Mouse (Mus musculus) small intestine, adult 2 months (tissue): Measurements from ENCODE around the gene Uchl5. TPM values are rescaled to one million over a fixed set of nuclear protein-coding genes. Genes with fewer than 3 reads are reported as not detected.

ENCODE experiments used
- H3K27ac ChIP-seq: fragments of 200-500 bp; 2 replicates; pipeline ENCODE4 v1.5.1; 2012; ENCODE audit warnings: low read depth, low read length, control low read depth, inconsistent platforms; ENCODE audit not compliant: insufficient read depth
- H3K27me3 ChIP-seq: fragments of 200-500 bp; 2 replicates; pipeline ENCODE4 v1.6.1; 2012; ENCODE audit warnings: mild to moderate bottlenecking, moderate library complexity, low read length, inconsistent platforms; ENCODE audit not compliant: control insufficient read depth, insufficient read depth
- H3K36me3 ChIP-seq: fragments of 200-500 bp; 2 replicates; pipeline ENCODE4 v1.6.1; 2012; ENCODE audit warnings: mild to moderate bottlenecking, low read length, control low read depth, inconsistent platforms; ENCODE audit not compliant: control insufficient read depth, insufficient read depth
- H3K4me1 ChIP-seq: fragments of 200-500 bp; 2 replicates; pipeline ENCODE4 v1.6.1; 2012; ENCODE audit warnings: low read length, inconsistent platforms, mixed read lengths; ENCODE audit not compliant: control insufficient read depth, insufficient read depth, insufficient read length
- H3K4me3 ChIP-seq: fragments of 200-500 bp; 2 replicates; pipeline ENCODE4 v1.5.1; 2012; ENCODE audit warnings: low read depth, mild to moderate bottlenecking, control low read depth, inconsistent platforms, low read length, moderate library complexity
- CTCF ChIP-seq: fragments of 200-500 bp; IDR thresholded peaks from 2 replicates; pipeline ENCODE4 v1.5.1; 2012; ENCODE audit warnings: low read depth, mild to moderate bottlenecking, control low read depth, inconsistent platforms, low read length, moderate library complexity, mixed read lengths; ENCODE audit not compliant: insufficient replicate concordance, insufficient read length; ENCODE audit errors: extremely low read depth
- POLR2A ChIP-seq: fragments of 200-500 bp; IDR thresholded peaks from 2 replicates; pipeline ENCODE4 v1.6.1; 2012; ENCODE audit warnings: low read depth, mild to moderate bottlenecking, control low read depth, inconsistent platforms, low read length, moderate library complexity
- WGBS: fragments of 180-500 bp; shearing (Covaris S2); methylation state at CpG from one replicate; pipeline ENCODE4 v1.1.7; 2018; 5-methylcytosine and 5-hydroxymethylcytosine counted together
- polyA plus RNA-seq: library from polyadenylated mRNA; depleted of rRNA; stranded (reverse); fragments of >200 nt; gene quantifications from 2 replicates; pipeline ENCODE4 v1.2.3, GENCODE M21; 2012; rRNA removed

The Uchl5 gene
- polyA plus RNA-seq, result 0.25 and 2.9 TPM in 2 replicates

- H3K4me1 ChIP-seq, result no peaks in the 10 kb centered on the region
- H3K36me3 ChIP-seq, result no peaks in the 10 kb centered on the region
- H3K27me3 ChIP-seq, result no peaks in the 10 kb centered on the region
- H3K27ac ChIP-seq, result peak within 1 kb of the TSS; percentile 11; the same call in 1 of the 2 replicates
- H3K4me3 ChIP-seq, result peak within 1 kb of the TSS; percentile 86
- under 1% methylated on average over 84 of the region's 84 CpGs for WGBS
- TF ChIP-seq POLR2A, result peak; percentile 43; the same call in 1 of the 2 replicates
- TF ChIP-seq CTCF, result peak; percentile 78
Measured at GRCm38 (mm10) chr1:143776446-143777411, at the start of gene Uchl5, which contains the start of gene Trove2. Gene Uchl5, plus strand, starts transcription at chr1:143777272. Gene Trove2, minus strand, starts transcription at chr1:143777068.

- H3K36me3 ChIP-seq, result no peaks in the 10 kb centered on the region
- WGBS, result 31% methylated on average over 9 of the region's 9 CpGs
Measured at GRCm38 (mm10) chr1:143727701-143728445, 49.2 kb upstream of the Uchl5 start.

GRCm38 (mm10) chr1:143730899-143731298 is 46.2 kb upstream of the Uchl5 start:
- H3K27me3 ChIP-seq, result no peaks in the 10 kb centered on the region
- H3K27ac ChIP-seq, result no peak overlapping the region
- TF ChIP-seq CTCF (peak; percentile 5; the same call in 1 of the 2 replicates), POLR2A (no peak)
- H3K4me3 ChIP-seq, result no peak overlapping the region
- 66% methylated on average over 2 of the region's 2 CpGs for WGBS
- no peaks in the 10 kb centered on the region for H3K36me3 ChIP-seq
- H3K4me1 ChIP-seq, result no peaks in the 10 kb centered on the region

More at GRCm38 (mm10) chr1:143727701-143728445, 49.2 kb upstream of the Uchl5 start:
- Histone ChIP-seq H3K4me1 (no peaks in the 10 kb centered on the region), H3K27ac (no peak overlapping the region), H3K4me3 (no peak overlapping the region), H3K27me3 (no peaks in the 10 kb centered on the region)
- TF ChIP-seq CTCF (no peak), POLR2A (no peak)

GRCm38 (mm10) chr1:143731691-143732090 is 45.4 kb upstream of the Uchl5 start:
- no peak overlapping the region for H3K27ac ChIP-seq
- H3K4me3 ChIP-seq, result no peak overlapping the region
- no peak for TF ChIP-seq CTCF
- TF ChIP-seq POLR2A, result no peak
- H3K4me1 ChIP-seq, result no peaks in the 10 kb centered on the region
- no peaks in the 10 kb centered on the region for H3K27me3 ChIP-seq
- WGBS, result 70% methylated on average over 4 of the region's 4 CpGs
- H3K36me3 ChIP-seq, result no peaks in the 10 kb centered on the region

- no peaks in the 10 kb centered on the region for H3K27me3 ChIP-seq
- H3K4me3 ChIP-seq, result no peak overlapping the region
- WGBS, result 77% methylated on average over 5 of the region's 5 CpGs
- no peaks in the 10 kb centered on the region for H3K4me1 ChIP-seq
- H3K27ac ChIP-seq, result no peak overlapping the region
- no peaks in the 10 kb centered on the region for H3K36me3 ChIP-seq
- TF ChIP-seq CTCF (no peak), POLR2A (no peak)
Measured at GRCm38 (mm10) chr1:143733914-143734410, 43.1 kb upstream of the Uchl5 start.

DNA sequence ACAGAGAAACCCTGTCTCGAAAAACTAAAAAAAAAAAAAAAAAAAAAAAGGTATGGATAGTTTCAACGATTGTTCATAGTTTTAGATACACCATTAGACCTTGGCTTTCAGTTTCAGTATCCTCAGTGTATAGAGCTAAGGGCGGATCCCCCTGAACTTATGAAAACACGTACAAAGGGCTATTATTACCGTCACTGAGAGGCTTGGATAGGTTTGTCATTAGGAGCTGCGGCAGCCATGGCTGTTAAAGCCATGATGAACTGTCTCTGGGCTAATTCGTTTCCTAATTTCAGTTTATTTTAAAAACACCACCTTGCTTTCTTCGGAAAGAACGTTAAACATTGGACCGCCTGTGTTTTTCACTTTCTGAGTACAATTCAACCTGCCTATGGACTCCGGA is 38.3 kb upstream of the Uchl5 start:
- H3K27ac ChIP-seq, result peak overlapping the region; percentile 64
- peaks cover 2% of the 10 kb centered on the region; the same call in 1 of the 2 replicates for H3K4me1 ChIP-seq
- peak overlapping the region; percentile 94 for H3K4me3 ChIP-seq
- peaks cover 9% of the 10 kb centered on the region for H3K36me3 ChIP-seq
- TF ChIP-seq POLR2A, result no peak
- TF ChIP-seq CTCF, result no peak
- H3K27me3 ChIP-seq, result no peaks in the 10 kb centered on the region
- 4% methylated on average over 11 of the region's 11 CpGs for WGBS
